Mouse (Mus musculus) layer of hippocampus, adult 8-10 months (tissue): ENCODE measurements around the gene C2cd5. TPM values are rescaled to one million over a fixed set of nuclear protein-coding genes. Genes with fewer than 3 reads are reported as not detected.

ENCODE experiments used
- DNase-seq, 2 experiments: peaks; one replicate each; pipeline ENCODE4 v3.0.0; 2022; ENCODE audit warnings: low spot score in 2 of 2
- total RNA-seq, 4 experiments: library from RNA; stranded (reverse); gene quantifications; 2 replicates each; pipeline ENCODE4 v1.2.4; 2022

Gene C2cd5
- total RNA-seq, 4 experiments from 2014 or later, result 88.0 to 114 (median 98.7) TPM

DNA sequence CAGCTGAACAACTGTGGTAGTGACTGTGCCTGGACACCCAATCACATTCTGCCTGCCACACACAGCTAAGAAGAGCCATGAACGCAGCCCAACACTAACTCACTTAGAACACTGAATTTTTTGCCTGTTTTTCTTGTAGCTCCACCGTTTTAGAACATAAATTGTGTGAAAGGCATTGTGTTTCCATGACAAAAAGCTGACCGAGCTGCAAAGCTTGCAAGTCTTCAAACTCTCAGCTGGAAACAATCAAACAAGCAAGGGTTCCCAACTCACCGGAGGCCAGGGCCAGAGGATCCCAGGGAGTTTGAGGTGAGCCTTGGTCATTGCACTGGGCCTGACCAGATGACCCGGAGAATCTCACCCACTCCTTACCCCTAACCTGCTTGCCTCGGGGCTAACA lies 16.8 kb upstream of the C2cd5 start:
- DNase-seq, result no peak

DNA sequence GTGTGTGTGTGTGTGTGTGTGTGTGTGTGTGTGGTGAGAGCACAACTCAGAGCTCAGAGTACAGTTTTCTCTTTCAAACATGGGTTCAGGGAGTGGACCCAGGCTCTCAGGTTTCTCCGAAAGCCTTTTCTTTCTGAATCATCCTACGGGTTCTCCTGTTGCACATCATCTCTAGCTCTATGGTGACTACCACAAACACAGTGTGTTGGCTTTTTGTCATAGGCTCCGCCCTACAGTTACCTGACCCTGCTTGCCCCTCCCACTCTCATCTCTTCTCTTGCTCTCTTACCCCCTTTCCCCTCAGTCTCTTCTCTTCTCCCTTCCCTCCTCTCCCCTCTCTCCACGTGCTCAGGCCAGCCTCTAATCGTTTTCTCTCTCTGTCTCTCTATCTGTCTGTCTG lies 15.6 kb upstream of the C2cd5 start:
- DNase-seq, result no peak

DNA sequence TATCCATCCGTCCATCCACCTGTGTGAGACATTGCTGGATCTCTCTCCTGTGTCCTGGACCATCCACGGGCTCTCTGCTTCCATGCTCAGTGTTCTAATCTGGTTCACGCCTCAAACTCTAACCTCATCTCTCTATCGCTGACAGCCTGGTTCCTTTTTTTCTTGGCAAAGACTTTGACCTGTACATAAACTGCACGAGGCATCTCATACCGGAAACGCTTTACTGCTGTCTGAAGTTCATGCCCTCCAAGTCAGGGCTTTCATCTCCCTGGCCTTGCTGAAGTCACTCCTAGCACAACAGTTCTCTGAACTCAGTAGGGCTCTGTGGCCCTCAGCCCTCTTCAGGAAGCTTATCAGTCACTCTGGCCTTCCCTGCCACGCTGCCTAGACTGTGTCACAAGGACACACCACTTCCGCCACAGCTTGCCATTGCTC lies 15.1 kb upstream of the C2cd5 start:
- no peak for DNase-seq

GRCm38 (mm10) chr6:143114556-143114955 lies 14.6 kb upstream of the C2cd5 start:
- DNase-seq, result no peak

GRCm38 (mm10) chr6:143110371-143110770 lies 10.4 kb upstream of the C2cd5 start:
- DNase-seq, result no peak

DNA sequence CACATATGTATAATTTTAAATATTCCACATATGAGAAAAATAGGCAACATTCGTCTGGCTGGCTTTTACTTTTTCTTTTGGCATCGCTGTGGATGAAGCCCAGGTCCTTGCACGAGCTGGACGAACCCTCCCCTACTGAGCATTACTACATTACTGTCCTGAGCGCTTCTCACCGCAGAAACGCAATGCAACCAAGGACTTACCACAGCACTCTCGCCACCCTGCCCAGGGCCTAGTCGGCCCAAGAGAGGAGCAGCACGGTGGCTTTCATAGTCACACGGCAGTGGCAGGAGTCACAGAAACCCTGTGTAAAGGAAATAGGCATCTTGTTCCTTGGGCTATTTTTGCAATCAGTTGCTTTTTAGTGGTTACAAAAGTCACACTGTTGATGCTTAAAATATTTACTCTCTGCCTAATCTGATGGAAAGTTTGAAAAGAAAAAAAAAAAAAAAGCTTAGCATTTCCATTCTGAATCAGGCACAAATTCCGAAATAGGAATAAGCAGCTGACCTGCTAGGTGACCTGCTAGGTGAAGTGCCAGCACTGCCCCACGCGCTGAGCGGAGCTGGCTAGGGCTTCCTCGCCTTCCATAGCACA lies 9.8 kb upstream of the C2cd5 start:
- no peak for DNase-seq

GRCm38 (mm10) chr6:143108031-143108430 lies 8.1 kb upstream of the C2cd5 start:
- no peak for DNase-seq

GRCm38 (mm10) chr6:143107611-143108010 lies 7.7 kb upstream of the C2cd5 start:
- DNase-seq, result no peak

DNA sequence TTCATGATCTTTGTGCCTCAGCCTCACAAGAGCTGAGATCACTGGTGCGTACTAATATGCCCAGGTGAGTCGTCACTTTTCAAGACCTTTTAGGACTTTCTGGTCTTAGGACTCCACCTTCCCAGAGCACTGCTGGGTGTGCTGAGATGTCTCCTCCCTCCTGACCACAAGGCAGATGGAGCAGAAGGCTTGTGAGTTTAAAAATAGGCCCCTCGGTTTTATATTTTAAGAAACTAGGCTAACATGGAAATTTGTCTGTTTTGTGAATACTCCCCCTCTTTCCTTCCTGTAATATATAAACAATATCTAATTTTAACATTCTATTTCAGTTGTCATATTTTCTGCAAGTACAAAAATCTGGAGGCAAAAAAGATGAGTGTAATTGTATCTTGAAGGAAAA lies 5.8 kb upstream of the C2cd5 start:
- no peak for DNase-seq

- DNase-seq, result no peak
Measured at GRCm38 (mm10) chr6:143103981-143104680, 4.2 kb upstream of the C2cd5 start.

GRCm38 (mm10) chr6:143100478-143101115 lies 656 bp upstream of the C2cd5 start:
- DNase-seq, result no peak

GRCm38 (mm10) chr6:143099281-143099680 lies 660 bp downstream of the C2cd5 start:
- DNase-seq, result peak; percentile 22 to 35

DNA sequence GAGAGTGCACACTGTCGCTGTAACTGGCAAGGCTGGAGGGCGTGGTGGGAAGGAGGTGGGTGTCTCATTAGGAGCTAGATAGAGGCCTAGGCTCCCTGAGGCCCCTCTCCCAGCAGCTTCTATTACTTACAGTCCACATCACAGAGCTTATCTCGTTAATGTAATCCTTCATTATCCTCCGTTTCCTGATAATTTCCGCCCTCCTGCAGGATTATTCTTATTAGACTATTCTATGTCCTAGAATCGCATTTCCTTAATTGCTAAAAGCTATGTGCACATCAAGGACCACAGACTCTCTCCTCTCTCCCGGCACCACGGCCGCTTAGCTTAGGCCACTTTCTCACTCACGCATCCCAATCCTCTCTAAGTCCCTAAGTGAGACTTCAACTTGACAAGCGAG lies 4.8 kb downstream of the C2cd5 start:
- no peak for DNase-seq

DNA sequence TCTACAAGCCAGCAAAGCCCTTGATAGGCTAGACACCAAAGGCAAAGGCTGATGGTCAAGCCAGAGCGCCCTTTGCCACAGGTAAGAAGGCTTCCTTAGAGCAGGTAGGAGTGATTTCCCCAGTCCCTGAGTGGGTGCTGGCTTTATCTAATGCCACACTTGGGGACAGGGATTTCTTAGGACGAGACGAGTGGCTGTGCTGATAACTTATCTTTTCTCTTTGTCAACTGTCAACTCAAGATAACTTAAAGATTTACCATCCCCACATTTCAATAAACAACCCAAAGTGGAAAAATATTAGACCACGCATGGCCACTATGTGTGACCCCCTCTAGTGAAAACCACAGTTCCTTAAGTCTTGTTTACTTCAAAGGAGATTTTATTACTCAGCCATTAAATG lies 7.1 kb downstream of the C2cd5 start:
- no peak for DNase-seq

- no peak for DNase-seq
Measured at GRCm38 (mm10) chr6:143091076-143091475, 8.9 kb downstream of the C2cd5 start.

DNA sequence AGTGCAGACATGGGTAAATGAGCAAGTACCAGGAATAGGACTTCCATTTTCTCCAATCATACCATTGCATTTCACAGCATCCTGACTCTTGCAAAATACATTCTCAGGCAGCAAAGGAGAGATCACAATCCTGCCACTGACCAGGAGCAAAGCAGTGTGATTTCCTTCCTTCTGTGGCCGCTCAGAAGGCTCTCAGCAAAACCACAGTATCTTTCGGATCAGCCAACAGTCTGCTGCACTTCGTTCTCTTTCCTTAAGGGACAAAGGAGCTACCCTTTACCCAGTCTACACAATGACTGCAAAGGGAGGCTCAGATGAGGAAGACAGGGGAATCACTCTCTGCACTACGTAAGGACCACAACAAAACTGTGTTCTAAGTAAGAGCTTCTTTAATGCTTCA lies 12.6 kb downstream of the C2cd5 start:
- DNase-seq, result no peak

- no peak for DNase-seq
Measured at GRCm38 (mm10) chr6:143085898-143086297, 14.0 kb downstream of the C2cd5 start.

DNA sequence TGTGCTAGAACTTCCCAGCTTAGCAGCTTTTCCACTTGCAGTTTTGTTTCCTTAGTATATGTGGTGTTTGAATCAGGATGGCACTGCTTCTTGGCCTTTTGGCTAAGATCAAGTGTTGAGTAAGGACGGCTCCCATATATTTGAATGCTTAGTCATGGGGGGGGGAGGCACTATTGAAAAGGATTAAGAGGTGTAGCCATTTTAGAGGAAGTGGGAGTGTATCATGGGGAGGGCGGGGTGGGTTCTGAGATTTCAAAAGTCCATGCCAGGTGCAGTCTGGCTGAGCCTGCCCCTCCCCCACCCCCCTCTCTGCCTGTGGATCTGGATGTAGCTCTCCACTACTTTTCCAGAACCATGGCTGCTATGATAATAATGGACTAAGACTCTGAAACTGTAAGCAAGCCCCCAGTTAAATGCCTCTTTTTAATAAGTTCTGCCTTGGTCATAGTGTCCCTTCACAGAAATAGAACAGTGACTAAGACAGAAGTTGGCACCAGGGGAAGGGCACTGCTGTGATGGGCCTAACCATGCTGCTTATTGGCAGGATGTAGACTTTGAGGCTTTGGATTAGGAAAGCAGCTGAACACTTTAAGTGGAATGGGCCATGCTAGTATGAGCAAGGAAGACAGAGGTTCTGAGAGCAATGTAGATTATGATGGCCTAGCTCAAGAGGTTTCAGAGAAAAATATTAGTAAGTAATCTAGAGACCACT lies 15.5 kb downstream of the C2cd5 start:
- no peak for DNase-seq

GRCm38 (mm10) chr6:143081479-143082106 lies 18.3 kb downstream of the C2cd5 start:
- no peak for DNase-seq

DNA sequence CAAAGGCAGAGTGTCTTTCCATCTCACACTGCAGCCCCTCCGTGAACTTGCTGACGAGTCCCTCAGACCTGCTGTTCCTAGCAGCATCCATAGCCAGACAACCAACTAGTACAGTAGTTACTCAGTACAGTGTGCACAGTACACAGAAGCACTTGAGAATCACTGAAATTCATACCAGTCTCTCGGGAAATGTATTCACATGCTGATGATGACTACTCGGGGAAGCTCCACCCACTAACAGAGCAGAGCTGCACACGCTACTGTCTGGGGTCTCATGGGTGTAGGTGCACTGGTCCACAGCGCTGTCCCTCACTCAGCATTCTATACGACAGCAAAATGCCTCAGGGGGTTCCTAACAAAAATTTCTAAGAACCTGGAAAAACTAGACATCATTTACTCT lies 19.2 kb downstream of the C2cd5 start:
- no peak for DNase-seq

DNA sequence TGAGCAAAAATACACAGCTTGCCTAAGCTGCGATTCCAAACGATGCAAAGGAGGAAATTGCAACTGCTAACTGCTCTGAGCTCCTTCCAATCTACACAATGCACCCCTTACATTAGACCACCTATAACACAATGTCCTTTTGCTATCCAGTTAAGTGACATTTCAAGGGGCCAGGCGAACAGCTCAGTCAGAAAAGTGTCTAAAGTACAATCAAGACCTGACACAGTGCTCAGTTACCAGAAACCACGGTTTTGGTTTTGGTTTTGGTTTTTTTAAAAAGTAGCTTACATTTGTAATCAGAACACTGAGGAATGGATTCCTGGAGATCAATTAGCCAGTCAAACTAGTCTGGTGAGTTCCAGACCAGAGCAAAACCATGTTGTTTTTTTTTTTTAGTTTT lies 20.8 kb downstream of the C2cd5 start:
- DNase-seq, result no peak

- no peak for DNase-seq
Measured at GRCm38 (mm10) chr6:143076461-143076860, 23.5 kb downstream of the C2cd5 start.
